Mouse (Mus musculus): Measurements from ENCODE around the gene Sp4. TPM values are rescaled to one million over a fixed set of nuclear protein-coding genes. Genes with fewer than 3 reads are reported as not detected.

Sp4 gene
- polyA plus RNA-seq, 1 experiment: 1.2 TPM

- TF ChIP-seq TAL1 (IDR thresholded peaks at IDR 0.05; ENCODE audit: low read length): no peak
- no peak for TF ChIP-seq GATA1 (IDR thresholded peaks at IDR 0.05; ENCODE audit: low read length)
- H3K4me3 ChIP-seq (replicated peaks): peak overlapping the region; percentile 90
- no peaks in the 10 kb centered on the region for H3K27me3 ChIP-seq (ENCODE audit: control insufficient read depth)
- H3K36me3 ChIP-seq (ENCODE audit: control insufficient read depth): peaks cover 67% of the 10 kb centered on the region
- H3K9me3 ChIP-seq (ENCODE audit: control insufficient read depth, low read length): no peaks in the 10 kb centered on the region
- H3K4me1 ChIP-seq (ENCODE audit: control insufficient read depth): peaks cover 49% of the 10 kb centered on the region
These were observed 5.4 kb downstream of the Sp4 start for GRCm38 (mm10) chr12:118295793-118296192.

GRCm38 (mm10) chr12:118288947-118289346 lies 12.3 kb downstream of the Sp4 start:
- Histone ChIP-seq H3K4me1 (ENCODE audit: control insufficient read depth) (peaks cover 4% of the 10 kb centered on the region), H3K9me3 (ENCODE audit: control insufficient read depth, low read length) (no peaks in the 10 kb centered on the region), H3K4me3 (replicated peaks) (no peak overlapping the region), H3K27me3 (ENCODE audit: control insufficient read depth) (no peaks in the 10 kb centered on the region), H3K36me3 (ENCODE audit: control insufficient read depth) (peaks cover 40% of the 10 kb centered on the region)
- TF ChIP-seq TAL1 (IDR thresholded peaks at IDR 0.05; ENCODE audit: low read length) (no peak), GATA1 (IDR thresholded peaks at IDR 0.05; ENCODE audit: low read length) (no peak)

- H3K36me3 ChIP-seq (ENCODE audit: control insufficient read depth): peaks cover 29% of the 10 kb centered on the region
- TF ChIP-seq TAL1 (IDR thresholded peaks at IDR 0.05; ENCODE audit: low read length) (no peak), GATA1 (IDR thresholded peaks at IDR 0.05; ENCODE audit: low read length) (no peak)
- no peaks in the 10 kb centered on the region for H3K27me3 ChIP-seq (ENCODE audit: control insufficient read depth)
- peaks cover 9% of the 10 kb centered on the region; the same call in 1 of the 2 replicates for H3K4me1 ChIP-seq (ENCODE audit: control insufficient read depth)
- H3K9me3 ChIP-seq (ENCODE audit: control insufficient read depth, low read length): no peaks in the 10 kb centered on the region
- H3K4me3 ChIP-seq (replicated peaks): no peak overlapping the region
These were observed 16.1 kb downstream of the Sp4 start for GRCm38 (mm10) chr12:118285099-118285498.

- Histone ChIP-seq H3K4me3 (replicated peaks) (no peak overlapping the region), H3K27me3 (ENCODE audit: control insufficient read depth) (no peaks in the 10 kb centered on the region), H3K36me3 (ENCODE audit: control insufficient read depth) (peaks cover 33% of the 10 kb centered on the region), H3K9me3 (ENCODE audit: control insufficient read depth, low read length) (no peaks in the 10 kb centered on the region), H3K4me1 (ENCODE audit: control insufficient read depth) (peaks cover 12% of the 10 kb centered on the region; the same call in 1 of the 2 replicates)
- TF ChIP-seq GATA1 (IDR thresholded peaks at IDR 0.05; ENCODE audit: low read length) (no peak), TAL1 (IDR thresholded peaks at IDR 0.05; ENCODE audit: low read length) (no peak)
These were observed 19.3 kb downstream of the Sp4 start for GRCm38 (mm10) chr12:118281961-118282360.

GRCm38 (mm10) chr12:118276385-118276784 lies 24.9 kb downstream of the Sp4 start:
- H3K27me3 ChIP-seq (ENCODE audit: control insufficient read depth): no peaks in the 10 kb centered on the region
- no peaks in the 10 kb centered on the region for H3K9me3 ChIP-seq (ENCODE audit: control insufficient read depth, low read length)
- H3K4me1 ChIP-seq (ENCODE audit: control insufficient read depth): peaks cover 5% of the 10 kb centered on the region; the same call in 1 of the 2 replicates
- no peak overlapping the region for H3K4me3 ChIP-seq (replicated peaks)
- TF ChIP-seq TAL1 (IDR thresholded peaks at IDR 0.05; ENCODE audit: low read length): no peak
- no peak for TF ChIP-seq GATA1 (IDR thresholded peaks at IDR 0.05; ENCODE audit: low read length)
- peaks cover 19% of the 10 kb centered on the region for H3K36me3 ChIP-seq (ENCODE audit: control insufficient read depth)

- Histone ChIP-seq H3K27me3 (ENCODE audit: control insufficient read depth) (no peaks in the 10 kb centered on the region), H3K9me3 (ENCODE audit: control insufficient read depth, low read length) (no peaks in the 10 kb centered on the region), H3K36me3 (ENCODE audit: control insufficient read depth) (peaks cover 41% of the 10 kb centered on the region), H3K4me1 (ENCODE audit: control insufficient read depth) (peaks cover 2% of the 10 kb centered on the region), H3K4me3 (replicated peaks) (no peak overlapping the region)
- no peak for TF ChIP-seq GATA1 (IDR thresholded peaks at IDR 0.05; ENCODE audit: low read length)
- no peak for TF ChIP-seq TAL1 (IDR thresholded peaks at IDR 0.05; ENCODE audit: low read length)
These were observed 36.3 kb downstream of the Sp4 start for GRCm38 (mm10) chr12:118264905-118265304.

GRCm38 (mm10) chr12:118263878-118264277 lies 37.4 kb downstream of the Sp4 start:
- TF ChIP-seq GATA1 (IDR thresholded peaks at IDR 0.05; ENCODE audit: low read length): no peak
- no peak for TF ChIP-seq TAL1 (IDR thresholded peaks at IDR 0.05; ENCODE audit: low read length)
- Histone ChIP-seq H3K4me1 (ENCODE audit: control insufficient read depth) (peaks cover 2% of the 10 kb centered on the region), H3K4me3 (replicated peaks) (no peak overlapping the region), H3K9me3 (ENCODE audit: control insufficient read depth, low read length) (no peaks in the 10 kb centered on the region), H3K36me3 (ENCODE audit: control insufficient read depth) (peaks cover 40% of the 10 kb centered on the region), H3K27me3 (ENCODE audit: control insufficient read depth) (no peaks in the 10 kb centered on the region)

- Histone ChIP-seq H3K27me3 (ENCODE audit: control insufficient read depth) (no peaks in the 10 kb centered on the region), H3K4me3 (replicated peaks) (no peak overlapping the region), H3K9me3 (ENCODE audit: control insufficient read depth, low read length) (no peaks in the 10 kb centered on the region), H3K36me3 (ENCODE audit: control insufficient read depth) (peaks cover 61% of the 10 kb centered on the region), H3K4me1 (ENCODE audit: control insufficient read depth) (no peaks in the 10 kb centered on the region)
- TF ChIP-seq GATA1 (IDR thresholded peaks at IDR 0.05; ENCODE audit: low read length): no peak
- TF ChIP-seq TAL1 (IDR thresholded peaks at IDR 0.05; ENCODE audit: low read length): no peak
These were observed 45.9 kb downstream of the Sp4 start for GRCm38 (mm10) chr12:118255292-118255782.

- H3K9me3 ChIP-seq (ENCODE audit: control insufficient read depth, low read length): no peaks in the 10 kb centered on the region
- no peaks in the 10 kb centered on the region for H3K36me3 ChIP-seq (ENCODE audit: control insufficient read depth)
- TF ChIP-seq GATA1 (IDR thresholded peaks at IDR 0.05; ENCODE audit: low read length): no peak
- no peak for TF ChIP-seq TAL1 (IDR thresholded peaks at IDR 0.05; ENCODE audit: low read length)
- H3K27me3 ChIP-seq (ENCODE audit: control insufficient read depth): no peaks in the 10 kb centered on the region
- no peak overlapping the region for H3K4me3 ChIP-seq (replicated peaks)
- no peaks in the 10 kb centered on the region for H3K4me1 ChIP-seq (ENCODE audit: control insufficient read depth)
These were observed 80.1 kb downstream of the Sp4 start for GRCm38 (mm10) chr12:118221182-118221581.

- Histone ChIP-seq H3K27me3 (ENCODE audit: control insufficient read depth) (no peaks in the 10 kb centered on the region), H3K4me3 (replicated peaks) (no peak overlapping the region), H3K36me3 (ENCODE audit: control insufficient read depth) (no peaks in the 10 kb centered on the region), H3K9me3 (ENCODE audit: control insufficient read depth, low read length) (no peaks in the 10 kb centered on the region), H3K4me1 (ENCODE audit: control insufficient read depth) (no peaks in the 10 kb centered on the region)
- TF ChIP-seq GATA1 (IDR thresholded peaks at IDR 0.05; ENCODE audit: low read length) (no peak), TAL1 (IDR thresholded peaks at IDR 0.05; ENCODE audit: low read length) (no peak)
These were observed 81.2 kb downstream of the Sp4 start for GRCm38 (mm10) chr12:118220062-118220461.
